Mouse (Mus musculus) macrophage (primary cell): ENCODE data around the gene Gm10663. TPM values are rescaled to one million over a fixed set of nuclear protein-coding genes. Genes with fewer than 3 reads are reported as not detected.

ENCODE experiments used
- H3K27ac ChIP-seq: fragments of 350-480 bp; formaldehyde crosslinking; 2 replicates; pipeline ENCODE4 v1.9.0; 2021
- H3K36me3 ChIP-seq: fragments of 350-480 bp; formaldehyde crosslinking; 2 replicates; pipeline ENCODE4 v1.9.0; 2021; ENCODE audit errors: inconsistent target
- H3K4me3 ChIP-seq: fragments of 350-480 bp; formaldehyde crosslinking; 2 replicates; pipeline ENCODE4 v1.9.0; 2021; ENCODE audit errors: inconsistent target
- H3K79me2 ChIP-seq: fragments of 350-480 bp; formaldehyde crosslinking; 2 replicates; pipeline ENCODE4 v1.9.0; 2021; ENCODE audit errors: inconsistent target
- WGBS: methylation state at CpG from one replicate; pipeline ENCODE4 v1.1.7; 2026; ENCODE audit warnings: inconsistent platforms; ENCODE audit not compliant: missing documents; 5-methylcytosine and 5-hydroxymethylcytosine counted together
- polyA plus RNA-seq: library from polyadenylated mRNA; stranded (reverse); fragments of 250-400 nt; gene quantifications from 3 replicates; pipeline ENCODE4 v1.2.4, GENCODE M21; 2018; ENCODE audit warnings: inconsistent platforms
- total RNA-seq, 78 experiments: library from RNA; depleted of rRNA; stranded (reverse); fragments of 250-400 nt; gene quantifications; 1 replicate in 9 of 78; 2 replicates in 24 of 78; 3 replicates in 43 of 78; 4 replicates in 2 of 78; pipeline ENCODE4 v1.2.4; 2018; ENCODE audit warnings: inconsistent platforms in 56 of 78

Gene Gm10663
- total RNA-seq (2018; cell fraction: chromatin; rRNA removed), result not detected
- not detected for total RNA-seq (2018; cell fraction: cytosol; rRNA removed)
- not detected for total RNA-seq (2018; cell fraction: nucleus; rRNA removed)
- polyA plus RNA-seq, result not detected in 3 replicates

GRCm38 (mm10) chr8:65074733-65075132 is at the start of gene Gm10663:
Gene Gm10663, plus strand, starts transcription at chr8:65075033.
- WGBS, result 67% methylated on average over 1 of the region's 2 CpGs
- no peak within 1 kb of the TSS for H3K27ac ChIP-seq
- H3K36me3 ChIP-seq, result no peaks in the 10 kb centered on the region
- H3K4me3 ChIP-seq, result no peak within 1 kb of the TSS
- H3K79me2 ChIP-seq, result no peaks in the 10 kb centered on the region

DNA sequence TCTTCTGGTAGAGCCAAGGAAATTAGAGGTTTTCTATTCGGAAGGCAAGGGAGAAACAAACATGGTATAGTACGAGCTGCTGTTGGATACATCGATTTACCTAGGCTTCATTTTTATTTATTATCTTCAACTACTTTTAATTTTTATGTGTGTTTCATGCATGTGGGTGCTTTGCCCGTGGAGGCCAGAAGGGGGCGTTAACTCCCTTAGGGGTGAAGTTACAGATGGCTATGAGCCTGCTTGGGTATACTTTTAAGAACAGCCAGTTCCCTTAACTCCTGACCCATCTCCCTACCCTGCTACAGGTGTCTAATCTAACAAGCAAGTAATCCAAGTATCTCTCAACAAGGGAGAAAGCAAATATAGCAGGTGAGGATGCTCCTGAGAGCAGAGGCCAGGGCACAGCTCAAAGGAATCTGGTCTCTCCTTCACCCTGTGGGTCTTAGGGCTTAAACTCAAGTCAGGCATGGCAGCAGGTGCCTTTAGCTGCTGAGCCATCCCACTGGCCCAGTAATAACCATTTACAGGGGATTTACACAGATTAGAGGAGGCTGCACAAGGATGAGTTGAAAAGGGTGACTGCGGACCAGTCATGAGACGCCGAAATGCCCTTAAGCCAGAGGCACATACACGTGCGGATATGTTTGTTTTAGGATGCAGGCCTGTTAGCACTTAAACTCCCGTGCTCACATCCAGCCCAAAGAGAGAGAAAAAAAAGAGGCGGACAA is 45.7 kb upstream of the Gm10663 start:
- no peak overlapping the region for H3K27ac ChIP-seq
- H3K36me3 ChIP-seq, result no peaks in the 10 kb centered on the region

DNA sequence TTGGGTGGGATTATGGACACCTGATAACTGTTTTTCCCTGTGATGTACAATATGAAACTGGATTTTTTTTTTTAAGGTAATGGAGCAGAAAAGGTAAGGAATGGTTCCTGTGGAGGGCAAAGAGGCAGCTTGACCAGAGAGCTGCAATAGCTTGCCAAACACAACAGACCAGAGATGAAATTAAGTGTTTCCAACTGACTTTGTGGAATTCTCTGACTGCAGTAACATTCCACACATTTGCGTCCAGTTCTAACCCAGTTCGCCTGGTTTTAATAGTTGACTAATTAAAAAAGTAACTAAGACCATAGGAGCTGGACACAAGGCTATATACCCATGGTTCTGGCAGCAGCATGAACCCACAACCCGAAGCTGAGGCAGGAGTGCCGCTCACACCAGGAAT is 45.1 kb upstream of the Gm10663 start:
- Histone ChIP-seq H3K27ac (no peak overlapping the region), H3K4me3 (no peak overlapping the region), H3K36me3 (no peaks in the 10 kb centered on the region), H3K79me2 (no peaks in the 10 kb centered on the region)
- 98% methylated on average over 4 of the region's 4 CpGs for WGBS

More for the DNA sequence above, 45.7 kb upstream of the Gm10663 start:
- Histone ChIP-seq H3K79me2 (no peaks in the 10 kb centered on the region), H3K4me3 (no peak overlapping the region)
- 88% methylated on average over 12 of the region's 12 CpGs for WGBS

DNA sequence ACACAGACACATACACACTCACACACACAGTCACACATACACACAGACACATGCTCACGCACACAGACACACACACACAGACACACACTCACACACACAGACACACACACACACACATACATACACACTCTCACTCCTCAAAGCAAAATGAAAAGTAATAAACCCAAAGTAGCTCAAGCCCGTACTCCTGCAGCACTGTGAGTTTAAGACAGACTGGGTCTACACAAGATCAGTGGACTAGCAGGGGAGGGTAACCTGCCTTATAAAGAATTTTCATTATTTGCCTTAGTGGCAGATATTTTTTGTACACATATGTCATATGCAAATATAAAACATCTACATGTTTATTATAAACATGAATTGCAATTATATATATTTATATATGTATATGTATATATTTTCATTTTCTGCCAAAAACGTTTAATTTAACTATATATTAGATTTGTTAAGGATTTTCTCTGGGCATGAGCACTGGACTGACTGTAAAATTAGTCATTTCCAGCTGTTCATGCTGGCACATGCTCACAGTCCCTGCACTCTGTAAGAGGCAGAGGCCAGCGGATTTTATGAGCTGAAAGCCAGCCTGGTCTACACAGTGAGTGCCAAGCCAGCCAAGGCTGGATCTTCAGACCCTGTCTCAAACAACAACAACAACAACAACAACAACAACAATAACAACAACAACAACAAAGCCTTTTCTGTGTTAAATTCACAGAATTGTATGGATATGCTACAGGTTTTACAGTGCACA is 43.9 kb upstream of the Gm10663 start:
- no peaks in the 10 kb centered on the region for H3K36me3 ChIP-seq
- no peaks in the 10 kb centered on the region for H3K79me2 ChIP-seq
- no peak overlapping the region for H3K4me3 ChIP-seq
- WGBS, result 95% methylated on average over 4 of the region's 4 CpGs
- no peak overlapping the region for H3K27ac ChIP-seq

- no peaks in the 10 kb centered on the region for H3K79me2 ChIP-seq
- H3K4me3 ChIP-seq, result no peak overlapping the region
- H3K27ac ChIP-seq, result no peak overlapping the region
- no CpG with 5 or more reads among the region's 1 CpGs for WGBS
- H3K36me3 ChIP-seq, result no peaks in the 10 kb centered on the region
These were observed 42.7 kb upstream of the Gm10663 start for GRCm38 (mm10) chr8:65032107-65032506.

- Histone ChIP-seq H3K4me3 (no peak overlapping the region), H3K36me3 (no peaks in the 10 kb centered on the region), H3K27ac (no peak overlapping the region), H3K79me2 (no peaks in the 10 kb centered on the region)
- 91% methylated on average over 13 of the region's 13 CpGs for WGBS
These were observed 41.8 kb upstream of the Gm10663 start for GRCm38 (mm10) chr8:65033056-65033455.

- 81% methylated on average over 2 of the region's 2 CpGs for WGBS
- no peaks in the 10 kb centered on the region for H3K36me3 ChIP-seq
- H3K27ac ChIP-seq, result no peak overlapping the region
- H3K79me2 ChIP-seq, result no peaks in the 10 kb centered on the region
- no peak overlapping the region for H3K4me3 ChIP-seq
These were observed 40.7 kb upstream of the Gm10663 start for GRCm38 (mm10) chr8:65034136-65034535.

- Histone ChIP-seq H3K36me3 (no peaks in the 10 kb centered on the region), H3K79me2 (no peaks in the 10 kb centered on the region), H3K27ac (no peak within 1 kb of the TSS), H3K4me3 (no peak within 1 kb of the TSS)
- WGBS, result 4% methylated on average over 8 of the region's 8 CpGs
These were observed 37.7 kb upstream of the Gm10663 start, which contains the start of gene Apela for GRCm38 (mm10) chr8:65037117-65037533. Gene Apela, minus strand, starts transcription at chr8:65037336.

DNA sequence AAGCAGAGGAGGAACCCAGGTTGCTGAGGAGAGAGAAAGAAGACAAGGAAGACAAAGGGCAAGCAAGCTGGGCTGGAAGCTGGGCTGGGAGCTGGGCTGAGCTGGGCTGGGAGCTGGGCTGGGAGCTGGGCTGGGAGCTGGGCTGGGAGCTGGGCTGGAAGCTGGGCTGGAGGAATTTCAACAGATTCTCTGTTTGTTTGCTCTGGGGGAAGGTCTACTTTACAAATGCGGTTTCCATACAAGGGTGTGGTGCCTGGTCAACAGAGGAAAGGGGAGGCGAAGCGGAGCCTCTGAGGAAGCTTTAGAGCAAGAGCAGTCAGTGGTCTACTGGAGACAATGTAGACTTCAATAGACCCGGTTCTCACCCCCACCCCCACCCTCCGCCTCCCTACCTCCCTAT is 28.3 kb upstream of the Gm10663 start:
- 67% methylated on average over 5 of the region's 5 CpGs for WGBS
- H3K79me2 ChIP-seq, result no peaks in the 10 kb centered on the region
- no peak overlapping the region for H3K4me3 ChIP-seq
- H3K27ac ChIP-seq, result no peak overlapping the region
- H3K36me3 ChIP-seq, result no peaks in the 10 kb centered on the region

DNA sequence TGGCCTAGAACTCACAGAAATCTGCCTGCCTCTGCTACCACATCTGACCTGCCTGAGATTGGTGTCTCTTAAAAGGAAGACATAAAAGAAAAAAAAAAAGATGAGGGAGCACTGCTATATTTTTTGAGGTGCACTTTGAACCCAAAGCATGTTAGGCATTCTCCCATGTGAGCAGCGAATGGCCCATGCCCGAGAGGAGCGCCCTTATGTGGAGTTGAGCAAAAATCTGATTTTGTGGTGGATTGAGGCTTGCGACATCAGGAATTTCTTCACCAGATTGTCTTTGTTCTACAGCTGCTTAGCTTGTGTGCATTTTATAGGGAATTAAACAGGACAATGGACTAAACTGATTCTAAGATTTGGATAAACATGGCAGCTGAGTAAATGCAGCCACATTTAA is 27.6 kb upstream of the Gm10663 start:
- no peaks in the 10 kb centered on the region for H3K36me3 ChIP-seq
- no peak overlapping the region for H3K27ac ChIP-seq
- WGBS, result 94% methylated on average over 4 of the region's 4 CpGs
- no peak overlapping the region for H3K4me3 ChIP-seq
- no peaks in the 10 kb centered on the region for H3K79me2 ChIP-seq

GRCm38 (mm10) chr8:65047801-65048200 is 27.0 kb upstream of the Gm10663 start:
- Histone ChIP-seq H3K27ac (no peak overlapping the region), H3K79me2 (no peaks in the 10 kb centered on the region), H3K4me3 (no peak overlapping the region), H3K36me3 (no peaks in the 10 kb centered on the region)
- 97% methylated on average over 3 of the region's 4 CpGs for whole genome bisulfite sequencing

DNA sequence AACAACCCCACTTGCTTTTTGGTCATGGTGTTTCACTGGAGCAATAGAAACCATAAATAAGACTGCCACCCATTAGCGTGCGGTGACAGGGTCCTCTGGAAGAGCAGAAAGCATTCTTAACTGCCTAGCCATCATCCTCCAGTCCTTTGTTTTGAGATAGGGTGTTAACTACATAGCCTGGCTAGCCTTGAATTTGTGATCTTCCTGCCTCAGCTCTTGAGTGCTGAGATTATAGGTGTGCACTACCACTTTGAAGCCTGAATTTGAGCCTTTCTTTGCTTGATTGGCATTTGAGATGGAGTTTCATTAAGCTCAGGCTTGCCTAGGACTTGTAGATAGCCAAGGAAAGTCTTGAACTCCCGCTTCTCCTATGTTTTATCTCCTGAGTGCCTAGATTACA is 21.3 kb upstream of the Gm10663 start:
- 79% methylated on average over 3 of the region's 3 CpGs for WGBS

DNA sequence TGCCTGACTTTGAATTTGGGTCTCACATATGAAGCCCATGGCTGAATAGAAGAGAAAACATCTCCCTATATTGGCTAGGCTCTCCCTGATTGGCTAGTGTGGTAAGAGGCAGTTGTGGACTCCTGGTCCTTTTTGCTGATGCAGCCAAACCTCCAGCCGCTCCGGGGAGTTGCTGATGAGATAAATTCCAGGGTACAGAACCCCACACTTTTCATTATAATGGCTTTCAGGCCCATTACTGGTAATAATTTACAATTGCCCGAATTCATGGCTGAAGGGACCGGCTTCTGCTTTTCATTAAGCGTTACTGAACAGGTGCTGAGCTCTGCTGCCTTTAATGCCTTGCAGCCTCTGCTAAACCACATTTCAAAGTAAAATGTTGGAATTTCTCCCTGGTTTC is 20.9 kb upstream of the Gm10663 start:
- Histone ChIP-seq H3K79me2 (no peaks in the 10 kb centered on the region), H3K36me3 (no peaks in the 10 kb centered on the region), H3K4me3 (no peak overlapping the region), H3K27ac (no peak overlapping the region)
- WGBS, result 81% methylated on average over 5 of the region's 5 CpGs

More for the DNA sequence above, 21.3 kb upstream of the Gm10663 start:
- no peak overlapping the region for H3K27ac ChIP-seq
- no peaks in the 10 kb centered on the region for H3K36me3 ChIP-seq
- H3K4me3 ChIP-seq, result no peak overlapping the region
- no peaks in the 10 kb centered on the region for H3K79me2 ChIP-seq

DNA sequence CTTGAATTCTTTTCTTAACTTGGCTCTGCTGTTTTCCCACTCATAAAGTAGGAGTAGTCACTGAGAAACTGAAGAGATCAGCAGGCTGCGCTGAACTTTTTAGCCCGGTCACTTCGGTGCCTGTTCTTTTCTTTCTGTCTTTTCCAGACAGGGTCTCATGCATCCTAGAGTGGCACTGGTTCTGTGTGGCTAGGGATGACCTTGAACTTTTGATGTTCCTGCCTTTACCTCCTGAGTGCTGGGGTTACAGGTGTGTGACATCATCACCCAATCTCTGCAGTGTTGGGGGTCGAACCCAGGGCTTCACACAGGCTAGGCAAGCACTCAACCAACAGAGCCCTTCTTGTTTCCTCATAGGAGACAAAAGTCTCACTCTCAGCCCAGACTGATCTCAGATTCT is 18.1 kb upstream of the Gm10663 start:
- no peak overlapping the region for H3K27ac ChIP-seq
- H3K79me2 ChIP-seq, result no peaks in the 10 kb centered on the region
- no peak overlapping the region for H3K4me3 ChIP-seq
- H3K36me3 ChIP-seq, result no peaks in the 10 kb centered on the region
- 93% methylated on average over 4 of the region's 4 CpGs for WGBS

- Histone ChIP-seq H3K36me3 (no peaks in the 10 kb centered on the region), H3K27ac (no peak overlapping the region), H3K79me2 (no peaks in the 10 kb centered on the region), H3K4me3 (no peak overlapping the region)
- WGBS, result 89% methylated on average over 4 of the region's 4 CpGs
These were observed 12.6 kb upstream of the Gm10663 start for GRCm38 (mm10) chr8:65062195-65062594.
